In genomic region chr9:42927498-42927897, GRCm38 (mm10) we compare ENCODE assay signal across 14 mouse cellular contexts. TPM values are rescaled to one million over a fixed set of nuclear protein-coding genes. Genes with fewer than 3 reads are reported as not detected.
DNase-seq lines count a peak whose midpoint lies in the region; ATAC-seq and TF ChIP-seq lines count a peak whose summit lies in the region.
"Had no signal": no experiment of that assay in that cellular context is flagged by ENCODE, and none has a peak within 500 bp of the region (broad histone marks: within the 10 kb centered on the region; RNA-seq: fewer than 3 reads in every experiment).

No protein-coding gene starts in this region.

- 62% methylated on average over 10 of the region's 10 CpGs for WGBS in hindbrain, embryonic 16.5 days
- WGBS in hindbrain, embryonic 11.5 days: 70% methylated on average over 10 of the region's 10 CpGs

- no peaks in the 10 kb centered on the region for H3K79me2 ChIP-seq in myocyte (ENCODE audit: control insufficient read depth, insufficient read depth)

- TF ChIP-seq POLR2A in myocyte (IDR thresholded peaks at IDR 0.05; ENCODE audit: insufficient read length, low read depth): no peak

- H3K4me2 ChIP-seq in hindbrain, embryonic 16.5 days (ENCODE audit: low read length): peak overlapping the region; percentile 12; the same call in 1 of the 2 replicates
- H3K4me2 ChIP-seq in hindbrain, embryonic 11.5 days (replicated peaks; ENCODE audit: low read depth, low read length): no peak overlapping the region
- H3K4me2 ChIP-seq in myocyte (ENCODE audit: low read depth): peak overlapping the region; percentile 24
- H3K4me2 ChIP-seq: intestine, embryonic 15.5 days had no signal

- H3K4me3 ChIP-seq in hindbrain, embryonic 16.5 days (ENCODE audit: low read length): no peak overlapping the region
- no peak overlapping the region for H3K4me3 ChIP-seq in hindbrain, embryonic 11.5 days (ENCODE audit: low read depth, low read length)
- no peak overlapping the region for H3K4me3 ChIP-seq in myocyte
- H3K4me3 ChIP-seq: intestine, embryonic 15.5 days had no signal

- no peak overlapping the region for H3ac ChIP-seq in myocyte (ENCODE audit: control insufficient read depth, insufficient read length)

- H3K4me1 ChIP-seq in hindbrain, embryonic 16.5 days (ENCODE audit: control insufficient read depth, insufficient read depth, low read depth, low read length): peaks cover 9% of the 10 kb centered on the region
- H3K4me1 ChIP-seq in hindbrain, embryonic 11.5 days (replicated peaks; ENCODE audit: control insufficient read depth, insufficient read depth, low read length): no peaks in the 10 kb centered on the region

- DNase-seq in hindbrain, embryonic 11.5 days (ENCODE audit: low spot score): no peak
- peak; percentile 16 for DNase-seq in Muller cell, postnatal 12 days (ENCODE audit: inconsistent ontology term)
- peak; percentile 25 for DNase-seq in embryo, embryonic 9.5 days (ENCODE audit: extremely low spot score)
- DNase-seq in right cerebral cortex, postnatal 25 days: no peak
- DNase-seq in heart, adult 11 months: no peak
- DNase-seq: adrenal gland, postnatal 25 days; cerebellum, adult 18-20 months; layer of hippocampus, adult 9-11 months had no signal

- H3K36me3 ChIP-seq in hindbrain, embryonic 16.5 days (ENCODE audit: control insufficient read depth, insufficient read depth, low read length): no peaks in the 10 kb centered on the region
- H3K36me3 ChIP-seq in hindbrain, embryonic 11.5 days (ENCODE audit: control insufficient read depth, insufficient read depth, low read length): no peaks in the 10 kb centered on the region
- H3K36me3 ChIP-seq in myocyte (ENCODE audit: control insufficient read depth, insufficient read depth): no peaks in the 10 kb centered on the region
- H3K36me3 ChIP-seq: intestine, embryonic 15.5 days had no signal

- H3K27me3 ChIP-seq in hindbrain, embryonic 16.5 days (replicated peaks; ENCODE audit: control insufficient read depth, insufficient read depth, low read length): no peaks in the 10 kb centered on the region
- H3K27me3 ChIP-seq in hindbrain, embryonic 11.5 days (ENCODE audit: control insufficient read depth, insufficient read depth, low read length): no peaks in the 10 kb centered on the region
- H3K27me3 ChIP-seq in myocyte (ENCODE audit: control insufficient read depth, insufficient read depth, insufficient read length): peaks cover 61% of the 10 kb centered on the region
- H3K27me3 ChIP-seq: intestine, embryonic 15.5 days had no signal

- no peak overlapping the region for H3K9ac ChIP-seq in hindbrain, embryonic 16.5 days (ENCODE audit: low read depth, low read length)
- H3K9ac ChIP-seq in hindbrain, embryonic 11.5 days (ENCODE audit: low read depth, low read length): no peak overlapping the region
- H3K9ac ChIP-seq: intestine, embryonic 15.5 days had no signal

- no peaks in the 10 kb centered on the region for H3K9me3 ChIP-seq in hindbrain, embryonic 16.5 days (ENCODE audit: control insufficient read depth, low read length)
- no peaks in the 10 kb centered on the region for H3K9me3 ChIP-seq in hindbrain, embryonic 11.5 days (ENCODE audit: control insufficient read depth, low read length)
- H3K9me3 ChIP-seq: intestine, embryonic 15.5 days had no signal

- H3K27ac ChIP-seq in hindbrain, embryonic 16.5 days (ENCODE audit: low read depth, low read length): no peak overlapping the region
- no peak overlapping the region for H3K27ac ChIP-seq in hindbrain, embryonic 11.5 days (ENCODE audit: low read depth, low read length)
- H3K27ac ChIP-seq: intestine, embryonic 15.5 days had no signal

- peak; percentile 41; the same call in 1 of the 2 replicates for ATAC-seq in hindbrain, embryonic 16.5 days
- ATAC-seq in hindbrain, embryonic 11.5 days (ENCODE audit: low FRiP score): no peak
- ATAC-seq in megakaryocyte, adult 5-6 weeks (ENCODE audit: poor library complexity, severe bottlenecking): no peak
- ATAC-seq: intestine, embryonic 15.5 days; midbrain, embryonic 16.5 days had no signal

TF ChIP-seq in myocyte, 11 proteins besides CTCF, POLR2A, EP300 and RAD21:
- TF ChIP-seq SRF (IDR thresholded peaks at IDR 0.05; ENCODE audit: control insufficient read depth, insufficient read length, low read depth): no peak
- TF ChIP-seq E2F4 (IDR thresholded peaks at IDR 0.05; ENCODE audit: insufficient read depth): no peak
- TF ChIP-seq USF1 (IDR thresholded peaks at IDR 0.05; ENCODE audit: low read depth): no peak
- no peak for TF ChIP-seq REST (IDR thresholded peaks at IDR 0.05; ENCODE audit: insufficient read depth, insufficient read length)
- no peak for TF ChIP-seq POLR2AphosphoS2 (IDR thresholded peaks at IDR 0.05; ENCODE audit: insufficient read length, low read depth)
- TF ChIP-seq CEBPB (IDR thresholded peaks at IDR 0.05; ENCODE audit: insufficient read depth, poor library complexity, severe bottlenecking): no peak
- no peak for TF ChIP-seq TCF3 (IDR thresholded peaks at IDR 0.05; ENCODE audit: insufficient read length, low read depth)
- TF ChIP-seq MYOG (IDR thresholded peaks at IDR 0.05; ENCODE audit: control insufficient read depth in 1 of 3, insufficient read depth in 1 of 3, insufficient read length in 2 of 3, low read depth in 2 of 3): no peak
- no peak for TF ChIP-seq TCF12 (IDR thresholded peaks at IDR 0.05; ENCODE audit: insufficient read depth, poor library complexity, severe bottlenecking)
- no peak for TF ChIP-seq MYOD1 (IDR thresholded peaks at IDR 0.05; ENCODE audit: control insufficient read depth in 1 of 3, insufficient read length in 2 of 3, low read depth in 2 of 3)
- TF ChIP-seq MAX (IDR thresholded peaks at IDR 0.05; ENCODE audit: low read depth): no peak

RNA-seq across cellular contexts. Expression of gene Grik4, which starts 16.8 kb away (rescaled TPM):
- polyA plus RNA-seq in hindbrain, embryonic 16.5 days (2015; fragmentation: Nextera tagmentation; extraction: Ambion mirVana): 11.4 and 12.0 TPM in 2 replicates
- polyA plus RNA-seq in hindbrain, embryonic 11.5 days (2014; fragmentation: Nextera tagmentation; extraction: Ambion mirVana): 1.2 and 1.6 TPM in 2 replicates
- not detected for polyA plus RNA-seq in myocyte (2012; fragmentation: generic; extraction: Trizol)
- 0.25 TPM in 1 of 2 replicates, not detected in the other for total RNA-seq in megakaryocyte, adult 5-6 weeks (2015)
- total RNA-seq in megakaryocyte, adult 5-6 weeks (2017): not detected in 2 replicates
- total RNA-seq: heart, adult 8-10 months had no signal

Comparison
In these comparisons a context has a peak if more than half of its experiments do, and no peak if none do; other contexts are left out.
1. DNase-seq: peak in Muller cell, postnatal 12 days (single experiment) and embryo, embryonic 9.5 days (single experiment); none in hindbrain, embryonic 11.5 days (single experiment), right cerebral cortex, postnatal 25 days (single experiment) and heart, adult 11 months (single experiment).